Mouse (Mus musculus): ENCODE measurements around the gene Gps1. TPM values are rescaled to one million over a fixed set of nuclear protein-coding genes. Genes with fewer than 3 reads are reported as not detected.

Gps1 gene
- polyA plus RNA-seq, 1 experiment from 2014 or later, result 239 TPM

DNA sequence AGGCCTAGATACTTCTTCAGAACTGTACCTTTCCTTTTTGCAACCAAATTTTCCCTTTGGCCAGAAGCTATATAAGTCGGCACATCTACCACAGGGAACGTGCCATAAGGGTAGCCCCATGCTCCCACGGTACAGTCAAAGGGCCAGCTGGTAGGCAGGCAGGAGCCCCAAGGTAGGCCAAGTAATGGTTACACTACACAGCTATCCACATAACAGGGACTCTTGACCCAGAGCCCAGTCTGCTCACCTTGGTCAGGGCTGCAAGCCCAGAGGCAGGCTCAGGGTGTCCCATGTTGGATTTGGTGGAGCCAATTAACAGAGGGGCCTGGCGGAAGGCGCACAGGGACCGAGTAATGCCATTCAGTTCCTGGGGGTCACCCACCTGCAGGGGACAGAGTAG lies 35.5 kb downstream of the Gps1 start:
- Histone ChIP-seq H3K9ac (replicated peaks; ENCODE audit: low read length) (no peak overlapping the region), H3K4me2 (replicated peaks; ENCODE audit: low read depth, low read length) (no peak overlapping the region), H3K27ac (ENCODE audit: low read length) (no peak overlapping the region), H3K4me3 (ENCODE audit: low read length) (no peak overlapping the region), H3K27me3 (ENCODE audit: insufficient read depth, low read length) (no peaks in the 10 kb centered on the region), H3K4me1 (ENCODE audit: insufficient read depth, low read length) (peaks cover 21% of the 10 kb centered on the region), H3K36me3 (ENCODE audit: insufficient read depth, low read length) (peaks cover 73% of the 10 kb centered on the region), H3K9me3 (ENCODE audit: low read length) (no peaks in the 10 kb centered on the region)
- ATAC-seq (ENCODE audit: low FRiP score, low TSS enrichment), result no peak
- 96% methylated on average over 6 of the region's 6 CpGs for WGBS

GRCm38 (mm10) chr11:120820546-120820945 lies 36.5 kb downstream of the Gps1 start:
- Histone ChIP-seq H3K9me3 (ENCODE audit: low read length) (no peaks in the 10 kb centered on the region), H3K4me2 (replicated peaks; ENCODE audit: low read depth, low read length) (no peak overlapping the region), H3K4me3 (ENCODE audit: low read length) (no peak overlapping the region), H3K27ac (ENCODE audit: low read length) (no peak overlapping the region), H3K36me3 (ENCODE audit: insufficient read depth, low read length) (peaks cover 63% of the 10 kb centered on the region), H3K27me3 (ENCODE audit: insufficient read depth, low read length) (no peaks in the 10 kb centered on the region), H3K9ac (replicated peaks; ENCODE audit: low read length) (no peak overlapping the region), H3K4me1 (ENCODE audit: insufficient read depth, low read length) (peaks cover 29% of the 10 kb centered on the region)
- WGBS, result 91% methylated on average over 14 of the region's 14 CpGs
- no peak for ATAC-seq (ENCODE audit: low FRiP score, low TSS enrichment)

DNA sequence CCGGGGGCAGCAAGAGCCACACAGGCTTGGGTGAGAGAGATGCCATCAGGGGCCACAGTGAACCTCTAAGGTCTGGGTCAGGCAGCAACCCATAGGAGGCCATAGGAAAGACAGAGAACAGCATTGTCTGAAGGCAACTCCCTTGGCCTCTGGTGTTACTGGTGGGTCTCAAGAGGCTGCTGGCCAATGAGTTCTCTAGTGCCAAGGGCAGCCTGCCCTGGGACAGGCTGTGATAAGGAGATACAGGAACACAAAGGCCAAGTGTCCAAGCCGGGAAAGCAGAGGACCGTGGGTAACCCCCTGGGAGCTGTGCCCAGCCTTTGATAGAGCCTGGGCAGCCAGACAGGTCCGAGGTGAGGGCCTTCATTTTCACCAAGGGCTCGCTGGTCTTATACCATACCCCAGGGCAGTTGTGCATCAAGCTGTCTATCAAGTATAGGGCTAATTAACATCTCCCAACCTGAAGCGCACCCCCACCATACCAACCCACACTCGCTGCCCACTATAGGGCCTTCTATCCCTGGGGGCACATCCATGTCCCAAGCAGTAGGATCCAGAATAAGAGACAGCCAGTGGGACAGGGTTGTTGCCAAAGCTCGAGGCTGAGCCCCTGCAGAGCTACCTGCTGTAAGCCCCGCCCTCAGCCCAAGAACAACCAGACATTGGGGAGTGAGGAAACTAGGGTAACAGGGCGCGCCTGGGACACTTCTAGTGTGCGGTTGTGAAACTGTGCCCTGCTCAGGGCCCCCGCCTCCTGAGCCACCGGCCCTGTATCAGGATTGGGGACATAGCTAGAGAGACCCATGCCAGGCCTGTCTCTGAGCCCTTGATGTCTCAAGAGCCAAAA lies 37.2 kb downstream of the Gps1 start:
- Histone ChIP-seq H3K27ac (ENCODE audit: low read length) (no peak overlapping the region), H3K9me3 (ENCODE audit: low read length) (no peaks in the 10 kb centered on the region), H3K36me3 (ENCODE audit: insufficient read depth, low read length) (peaks cover 57% of the 10 kb centered on the region), H3K4me1 (ENCODE audit: insufficient read depth, low read length) (peaks cover 31% of the 10 kb centered on the region), H3K9ac (replicated peaks; ENCODE audit: low read length) (0 out of 2 replicates have a peak overlapping the region, but pooled peaks have one; percentile 93), H3K4me3 (ENCODE audit: low read length) (no peak overlapping the region), H3K4me2 (replicated peaks; ENCODE audit: low read depth, low read length) (0 out of 2 replicates have a peak overlapping the region, but pooled peaks have one; percentile 74), H3K27me3 (ENCODE audit: insufficient read depth, low read length) (no peaks in the 10 kb centered on the region)
- ATAC-seq (ENCODE audit: low FRiP score, low TSS enrichment), result no peak
- WGBS, result 83% methylated on average over 14 of the region's 14 CpGs

DNA sequence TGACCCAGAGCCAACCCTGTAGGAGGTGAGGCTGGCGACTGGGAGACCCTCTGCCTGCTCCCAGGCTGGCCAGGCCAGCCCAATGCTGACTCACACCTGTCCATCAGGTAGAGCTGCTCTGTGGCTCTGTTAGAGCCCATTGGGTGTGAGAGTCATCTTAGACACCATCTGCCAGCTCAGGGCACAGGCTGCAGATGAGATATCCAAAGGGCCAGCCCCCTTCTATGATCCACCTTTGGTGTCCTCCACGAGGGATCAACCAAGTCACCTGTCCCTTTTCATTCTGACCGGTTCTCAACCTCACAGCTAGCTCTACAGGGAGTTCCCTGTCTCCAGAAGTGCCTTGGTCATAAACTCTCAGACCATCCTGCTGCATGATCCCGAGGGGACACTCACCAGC lies 38.2 kb downstream of the Gps1 start:
- no peak for ATAC-seq (ENCODE audit: low FRiP score, low TSS enrichment)
- Histone ChIP-seq H3K9me3 (ENCODE audit: low read length) (no peaks in the 10 kb centered on the region), H3K4me1 (ENCODE audit: insufficient read depth, low read length) (peaks cover 31% of the 10 kb centered on the region)

DNA sequence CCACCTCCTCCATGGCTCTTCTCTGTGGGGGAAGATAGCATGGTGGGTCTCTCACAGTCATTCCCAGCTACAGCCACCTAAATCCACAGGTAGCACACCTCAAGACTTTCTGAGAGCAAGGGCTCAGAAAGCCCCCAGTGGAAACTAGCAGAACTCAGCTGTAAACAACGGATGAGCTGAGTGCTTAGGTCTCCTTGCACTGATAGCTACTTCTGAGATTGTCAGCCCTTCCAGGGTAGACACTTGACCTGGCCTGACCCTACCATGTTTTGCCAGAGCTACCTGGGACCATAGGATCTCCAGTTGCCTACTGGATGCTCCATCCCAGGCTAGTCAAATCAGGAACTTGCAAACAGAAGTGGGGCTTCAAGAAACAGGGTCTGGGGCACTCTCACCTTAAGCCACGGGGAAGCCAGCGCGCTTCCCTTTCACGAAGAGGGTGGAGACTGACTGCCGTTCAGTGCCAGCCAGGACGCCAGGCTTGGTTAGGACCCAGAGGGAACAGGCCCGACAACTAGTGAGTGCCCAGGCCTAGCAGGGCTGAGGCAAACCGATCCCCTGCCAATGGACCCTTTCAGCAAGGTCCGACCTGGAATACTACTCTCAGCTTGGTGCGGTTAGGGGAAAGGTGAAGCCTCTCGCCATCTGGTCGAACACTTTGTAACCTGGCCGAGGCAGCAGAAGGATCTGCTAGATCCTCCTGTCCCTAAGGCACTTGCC lies 38.9 kb downstream of the Gps1 start:
- Histone ChIP-seq H3K4me1 (ENCODE audit: insufficient read depth, low read length) (peaks cover 31% of the 10 kb centered on the region), H3K4me2 (replicated peaks; ENCODE audit: low read depth, low read length) (peak overlapping the region; percentile 74), H3K4me3 (ENCODE audit: low read length) (peak overlapping the region; percentile 80), H3K36me3 (ENCODE audit: insufficient read depth, low read length) (peaks cover 42% of the 10 kb centered on the region), H3K9me3 (ENCODE audit: low read length) (no peaks in the 10 kb centered on the region), H3K9ac (replicated peaks; ENCODE audit: low read length) (peak overlapping the region; percentile 93), H3K27me3 (ENCODE audit: insufficient read depth, low read length) (no peaks in the 10 kb centered on the region), H3K27ac (ENCODE audit: low read length) (peak overlapping the region; percentile 98)
- ATAC-seq (ENCODE audit: low FRiP score, low TSS enrichment), result no peak
- under 1% methylated on average over 14 of the region's 14 CpGs for WGBS

More for the DNA sequence above, 38.2 kb downstream of the Gps1 start:
- Histone ChIP-seq H3K4me2 (replicated peaks; ENCODE audit: low read depth, low read length) (peak overlapping the region; percentile 74), H3K27me3 (ENCODE audit: insufficient read depth, low read length) (no peaks in the 10 kb centered on the region), H3K36me3 (ENCODE audit: insufficient read depth, low read length) (peaks cover 49% of the 10 kb centered on the region), H3K4me3 (ENCODE audit: low read length) (peak overlapping the region; percentile 80), H3K27ac (ENCODE audit: low read length) (no peak overlapping the region), H3K9ac (replicated peaks; ENCODE audit: low read length) (peak overlapping the region; percentile 93)
- WGBS, result 44% methylated on average over 4 of the region's 4 CpGs

- Histone ChIP-seq H3K27me3 (ENCODE audit: insufficient read depth, low read length) (no peaks in the 10 kb centered on the region), H3K36me3 (ENCODE audit: insufficient read depth, low read length) (peaks cover 37% of the 10 kb centered on the region), H3K4me3 (ENCODE audit: low read length) (peak overlapping the region; percentile 80), H3K9me3 (ENCODE audit: low read length) (no peaks in the 10 kb centered on the region), H3K4me1 (ENCODE audit: insufficient read depth, low read length) (peaks cover 31% of the 10 kb centered on the region), H3K27ac (ENCODE audit: low read length) (peak overlapping the region; percentile 98), H3K4me2 (replicated peaks; ENCODE audit: low read depth, low read length) (peak overlapping the region; percentile 74), H3K9ac (replicated peaks; ENCODE audit: low read length) (peak overlapping the region; percentile 93)
- WGBS, result under 1% methylated on average over 40 of the region's 40 CpGs
- ATAC-seq (ENCODE audit: low FRiP score, low TSS enrichment), result peak; percentile 33
Measured at GRCm38 (mm10) chr11:120823551-120823947, 39.5 kb downstream of the Gps1 start.

GRCm38 (mm10) chr11:120823956-120824786 lies 40.1 kb downstream of the Gps1 start, which contains the start of gene Fasn:
TSS of gene Fasn (minus strand) at chr11:120824547.
- Histone ChIP-seq H3K27me3 (ENCODE audit: insufficient read depth, low read length) (no peaks in the 10 kb centered on the region), H3K36me3 (ENCODE audit: insufficient read depth, low read length) (peaks cover 30% of the 10 kb centered on the region), H3K4me3 (ENCODE audit: low read length) (peak within 1 kb of the TSS; percentile 80), H3K9ac (replicated peaks; ENCODE audit: low read length) (peak within 1 kb of the TSS; percentile 93), H3K4me2 (replicated peaks; ENCODE audit: low read depth, low read length) (peak within 1 kb of the TSS; percentile 74), H3K9me3 (ENCODE audit: low read length) (no peaks in the 10 kb centered on the region), H3K27ac (ENCODE audit: low read length) (peak within 1 kb of the TSS; percentile 98), H3K4me1 (ENCODE audit: insufficient read depth, low read length) (peaks cover 31% of the 10 kb centered on the region)
- peak; percentile 92 for ATAC-seq (ENCODE audit: low FRiP score, low TSS enrichment)
- under 1% methylated on average over 81 of the region's 109 CpGs for WGBS

DNA sequence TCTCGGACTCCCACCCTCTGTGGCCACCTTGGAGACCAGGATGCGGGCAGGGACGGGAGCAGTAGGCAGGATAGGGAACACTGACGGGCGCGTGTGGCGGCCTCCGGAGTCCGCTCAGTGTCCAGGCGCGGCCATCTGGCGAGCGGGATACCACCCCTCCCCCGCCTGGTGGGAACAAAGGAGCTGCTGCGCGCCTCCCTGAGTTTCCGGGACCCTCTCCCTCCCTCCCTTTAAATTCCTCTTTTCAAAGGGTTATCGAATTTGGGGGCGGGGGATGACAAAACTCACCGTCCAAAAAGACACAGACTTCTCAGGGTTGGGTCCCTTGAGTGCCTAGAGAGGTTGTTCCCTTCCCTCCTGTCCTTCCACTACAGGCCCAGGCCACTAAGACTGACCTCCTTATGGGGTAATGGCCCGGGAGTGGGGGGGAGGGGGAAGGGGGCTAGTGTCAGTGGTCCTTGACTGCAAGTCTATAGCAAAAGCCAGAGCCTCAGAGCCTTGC lies 40.8 kb downstream of the Gps1 start:
- H3K4me3 ChIP-seq (ENCODE audit: low read length), result peak overlapping the region; percentile 80
- H3K9me3 ChIP-seq (ENCODE audit: low read length), result no peaks in the 10 kb centered on the region
- peak overlapping the region; percentile 93 for H3K9ac ChIP-seq (replicated peaks; ENCODE audit: low read length)
- H3K27me3 ChIP-seq (ENCODE audit: insufficient read depth, low read length), result no peaks in the 10 kb centered on the region
- ATAC-seq (ENCODE audit: low FRiP score, low TSS enrichment), result peak; percentile 9
- peaks cover 24% of the 10 kb centered on the region for H3K36me3 ChIP-seq (ENCODE audit: insufficient read depth, low read length)
- under 1% methylated on average over 21 of the region's 21 CpGs for WGBS
- peak overlapping the region; percentile 98 for H3K27ac ChIP-seq (ENCODE audit: low read length)
- peak overlapping the region; percentile 74 for H3K4me2 ChIP-seq (replicated peaks; ENCODE audit: low read depth, low read length)
- peaks cover 31% of the 10 kb centered on the region for H3K4me1 ChIP-seq (ENCODE audit: insufficient read depth, low read length)

- H3K27me3 ChIP-seq (ENCODE audit: insufficient read depth, low read length), result no peaks in the 10 kb centered on the region
- peaks cover 18% of the 10 kb centered on the region for H3K36me3 ChIP-seq (ENCODE audit: insufficient read depth, low read length)
- H3K4me1 ChIP-seq (ENCODE audit: insufficient read depth, low read length), result peaks cover 31% of the 10 kb centered on the region
- H3K4me2 ChIP-seq (replicated peaks; ENCODE audit: low read depth, low read length), result peak overlapping the region; percentile 74
- peak overlapping the region; percentile 98 for H3K27ac ChIP-seq (ENCODE audit: low read length)
- 49% methylated on average over 4 of the region's 4 CpGs for WGBS
- peak overlapping the region; percentile 93 for H3K9ac ChIP-seq (replicated peaks; ENCODE audit: low read length)
- ATAC-seq (ENCODE audit: low FRiP score, low TSS enrichment), result no peak
- H3K4me3 ChIP-seq (ENCODE audit: low read length), result peak overlapping the region; percentile 80
- no peaks in the 10 kb centered on the region for H3K9me3 ChIP-seq (ENCODE audit: low read length)
Measured at GRCm38 (mm10) chr11:120825289-120825863, 41.3 kb downstream of the Gps1 start.

Data from kidney, embryonic 16.5 days (tissue).